Mouse (Mus musculus) kidney, adult 2 months (tissue): ENCODE results near the gene Ldhd. TPM values are rescaled to one million over a fixed set of nuclear protein-coding genes. Genes with fewer than 3 reads are reported as not detected.

ENCODE experiments used
- DNase-seq: peaks from one replicate; pipeline ENCODE4 v3.0.0; 2021
- H3K27ac ChIP-seq: fragments of 200-500 bp; 2 replicates; pipeline ENCODE4 v1.5.1; 2012; ENCODE audit warnings: low read depth, low read length, control low read depth, inconsistent platforms; ENCODE audit not compliant: insufficient read depth
- H3K27me3 ChIP-seq: fragments of 200-500 bp; replicated peaks from 2 replicates; pipeline ENCODE4 v1.6.1; 2012; ENCODE audit warnings: mild to moderate bottlenecking, moderate library complexity, low read length, inconsistent platforms; ENCODE audit not compliant: control insufficient read depth, insufficient read depth
- H3K36me3 ChIP-seq: fragments of 200-500 bp; 2 replicates; pipeline ENCODE4 v1.6.1; 2012; ENCODE audit warnings: mild to moderate bottlenecking, moderate library complexity, low read length, inconsistent platforms; ENCODE audit not compliant: control insufficient read depth, insufficient read depth
- H3K4me1 ChIP-seq: fragments of 200-500 bp; 2 replicates; pipeline ENCODE4 v1.6.1; 2011; ENCODE audit warnings: low read length; ENCODE audit not compliant: control insufficient read depth, insufficient read depth
- H3K4me3 ChIP-seq: fragments of 200-500 bp; 2 replicates; pipeline ENCODE4 v1.5.1; 2011; ENCODE audit warnings: mild to moderate bottlenecking, low read depth, low read length, control low read depth; ENCODE audit not compliant: insufficient read depth
- CTCF ChIP-seq: fragments of 200-500 bp; conservative IDR thresholded peaks from 2 replicates; pipeline ENCODE4 v1.5.1; 2011; ENCODE audit warnings: low read depth, mild to moderate bottlenecking, control low read depth, low read length, moderate library complexity, mixed read lengths; ENCODE audit not compliant: insufficient read depth, insufficient read length
- POLR2A ChIP-seq: fragments of 200-500 bp; IDR thresholded peaks from one replicate; pipeline ENCODE4 v1.6.1; 2011; ENCODE audit warnings: low read depth, low read length, control low read depth
- WGBS: fragments of 180-500 bp; shearing (Covaris S2); methylation state at CpG from one replicate; pipeline ENCODE4 v1.1.7; 2018; 5-methylcytosine and 5-hydroxymethylcytosine counted together
- polyA plus RNA-seq: library from polyadenylated mRNA; depleted of rRNA; stranded (reverse); fragments of >200 nt; gene quantifications from 2 replicates; pipeline ENCODE4 v1.2.3, GENCODE M21; 2012

Gene Ldhd
- polyA plus RNA-seq, 1 experiment, result 336 TPM

DNA sequence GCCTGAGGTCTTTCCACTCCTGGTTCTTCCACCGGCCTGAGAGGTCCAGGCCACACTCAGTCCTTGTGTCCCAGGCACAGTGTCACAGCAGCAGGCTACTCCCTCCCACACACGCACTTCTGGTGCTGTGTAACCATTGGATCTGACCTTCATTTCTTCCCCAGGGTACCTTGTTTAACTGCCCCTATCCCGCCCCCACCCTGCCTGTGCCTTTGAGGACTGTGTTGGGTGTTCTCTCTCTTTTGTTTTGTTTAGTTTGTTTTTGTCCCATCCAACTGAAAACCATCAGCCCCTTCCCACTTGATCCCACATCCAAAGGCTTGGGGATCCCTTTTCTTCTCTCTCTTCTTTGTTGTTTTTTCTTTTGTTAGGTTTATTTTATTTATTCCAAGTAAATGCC is 8.1 kb downstream of the Ldhd start:
- DNase-seq, result no peak
- TF ChIP-seq CTCF (no peak), POLR2A (no peak)
- Histone ChIP-seq H3K4me1 (peaks cover 32% of the 10 kb centered on the region), H3K27ac (no peak overlapping the region), H3K4me3 (no peak overlapping the region), H3K36me3 (no peaks in the 10 kb centered on the region), H3K27me3 (no peaks in the 10 kb centered on the region)
- WGBS, result 75% methylated on average over 3 of the region's 3 CpGs

DNA sequence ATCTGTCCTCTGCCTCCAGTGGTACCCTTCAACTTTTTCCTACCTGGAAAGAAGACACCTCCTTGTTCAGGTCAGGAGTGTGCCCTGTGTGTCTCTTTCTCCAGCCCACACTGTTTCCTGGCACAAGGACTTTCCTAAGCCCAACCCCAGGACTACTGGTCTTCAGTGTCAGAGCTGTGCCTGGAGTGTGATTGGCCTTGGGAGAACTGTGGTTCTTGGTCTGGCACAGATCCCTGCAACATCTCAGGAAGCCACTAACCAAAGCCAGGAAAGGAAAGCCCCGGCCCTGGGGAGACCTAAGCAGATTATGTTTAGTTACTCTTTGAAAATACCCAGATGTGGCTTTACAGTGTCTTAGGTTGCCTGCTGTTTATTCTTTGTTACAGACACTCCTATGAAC is 10.2 kb downstream of the Ldhd start:
- peak; percentile 63 for DNase-seq
- Histone ChIP-seq H3K27me3 (no peaks in the 10 kb centered on the region), H3K4me1 (peaks cover 26% of the 10 kb centered on the region), H3K27ac (no peak overlapping the region), H3K36me3 (no peaks in the 10 kb centered on the region), H3K4me3 (no peak overlapping the region)
- no peak for TF ChIP-seq CTCF
- TF ChIP-seq POLR2A, result no peak
- 26% methylated on average over 1 of the region's 1 CpGs for WGBS

DNA sequence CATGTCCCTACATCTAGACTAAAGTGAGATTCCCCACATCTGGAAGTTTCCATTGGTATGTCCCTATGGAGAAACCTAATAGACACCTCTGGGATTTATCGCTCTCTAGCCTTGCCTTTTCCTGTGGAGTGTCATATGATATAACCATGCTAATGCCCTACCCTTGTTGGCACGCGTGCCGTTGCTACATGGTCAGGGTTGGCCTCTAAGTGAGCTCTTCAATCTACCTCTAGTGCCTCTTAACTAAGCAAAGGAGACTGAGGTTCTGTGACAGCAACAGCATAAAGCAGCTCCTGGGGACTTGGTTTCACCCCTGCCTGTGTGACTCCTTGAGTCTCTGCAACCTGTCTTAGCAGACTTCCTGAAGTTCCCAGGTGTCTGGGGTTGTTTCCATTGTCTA is 11.9 kb downstream of the Ldhd start:
- H3K27ac ChIP-seq, result no peak overlapping the region
- DNase-seq, result no peak

DNA sequence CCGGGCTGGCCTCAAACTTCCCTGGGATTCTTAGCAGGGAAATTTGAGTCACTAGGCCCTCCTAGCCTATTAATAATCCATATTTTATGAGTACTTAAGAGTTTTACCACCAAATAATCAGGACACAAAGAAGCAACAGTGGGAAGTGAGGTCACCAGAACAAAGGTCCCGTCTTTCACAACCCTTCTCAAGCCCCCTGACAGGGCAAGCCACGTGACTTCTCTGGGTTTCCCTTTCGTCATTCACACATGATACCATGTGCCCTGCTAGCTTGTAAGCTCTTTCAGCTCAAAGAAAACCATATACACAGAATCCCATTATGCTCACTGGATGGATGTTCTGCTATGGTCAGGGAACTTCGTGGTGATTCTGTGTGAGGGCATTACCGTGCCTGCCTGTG is 12.4 kb downstream of the Ldhd start:
- H3K36me3 ChIP-seq, result no peaks in the 10 kb centered on the region
- H3K4me3 ChIP-seq, result no peak overlapping the region
- WGBS, result 70% methylated on average over 6 of the region's 6 CpGs
- H3K4me1 ChIP-seq, result peaks cover 9% of the 10 kb centered on the region
- no peaks in the 10 kb centered on the region for H3K27me3 ChIP-seq
- TF ChIP-seq CTCF, result no peak
- no peak for TF ChIP-seq POLR2A
- H3K27ac ChIP-seq, result no peak overlapping the region
- no peak for DNase-seq

More for the DNA sequence above, 11.9 kb downstream of the Ldhd start:
- no peaks in the 10 kb centered on the region for H3K27me3 ChIP-seq
- H3K36me3 ChIP-seq, result no peaks in the 10 kb centered on the region
- TF ChIP-seq POLR2A (no peak), CTCF (no peak)
- WGBS, result 86% methylated on average over 4 of the region's 4 CpGs
- no peak overlapping the region for H3K4me3 ChIP-seq
- peaks cover 12% of the 10 kb centered on the region for H3K4me1 ChIP-seq

DNA sequence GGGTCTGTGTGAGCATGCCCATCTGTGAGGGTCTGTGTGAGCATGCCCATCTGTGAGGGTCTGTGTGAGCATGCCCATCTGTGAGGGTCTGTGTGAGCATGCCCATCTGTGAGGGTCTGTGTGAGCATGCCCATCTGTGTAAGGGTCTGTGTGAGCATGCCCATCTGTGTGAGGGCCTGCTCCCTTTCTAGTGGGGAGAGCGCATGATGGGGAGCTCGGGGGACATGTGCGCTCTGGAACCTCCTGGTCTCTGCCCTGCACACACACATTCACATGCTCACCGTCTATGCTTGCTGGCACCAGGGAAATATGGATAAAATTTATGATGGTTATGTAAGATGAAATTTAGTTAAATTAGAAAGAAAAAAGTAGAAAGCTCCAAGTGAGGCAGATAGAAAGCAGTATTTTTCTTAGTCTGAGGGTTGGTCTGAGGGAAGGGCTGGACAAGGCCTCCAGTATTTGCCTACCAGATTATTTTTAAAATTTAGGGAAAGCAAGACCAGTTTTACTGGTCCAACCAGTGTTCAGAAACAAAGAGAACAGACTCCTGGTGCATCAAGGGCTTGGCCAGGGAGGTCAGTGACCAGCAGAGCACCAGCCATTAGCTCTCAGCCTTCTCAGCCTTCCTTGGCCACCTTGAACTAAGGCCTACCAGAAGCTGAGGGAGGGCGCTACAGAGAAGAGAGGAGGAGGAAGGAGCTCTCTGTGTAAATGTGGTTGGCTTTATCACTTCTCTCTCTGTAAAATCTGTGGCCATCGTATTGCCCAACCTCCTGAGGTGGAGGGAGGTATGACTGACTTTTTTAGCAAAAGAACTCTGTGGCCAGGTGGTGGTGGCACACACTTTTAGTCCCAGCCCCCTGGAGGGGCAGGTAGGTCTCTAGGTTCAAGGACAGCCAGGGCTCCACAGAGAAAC is 15.1 kb downstream of the Ldhd start:
- H3K4me3 ChIP-seq, result no peak overlapping the region
- H3K27ac ChIP-seq, result no peak overlapping the region
- TF ChIP-seq CTCF (no peak), POLR2A (no peak)
- no peak for DNase-seq
- no peaks in the 10 kb centered on the region for H3K36me3 ChIP-seq
- H3K27me3 ChIP-seq, result no peaks in the 10 kb centered on the region
- H3K4me1 ChIP-seq, result peaks cover 6% of the 10 kb centered on the region
- WGBS, result 82% methylated on average over 6 of the region's 6 CpGs

DNA sequence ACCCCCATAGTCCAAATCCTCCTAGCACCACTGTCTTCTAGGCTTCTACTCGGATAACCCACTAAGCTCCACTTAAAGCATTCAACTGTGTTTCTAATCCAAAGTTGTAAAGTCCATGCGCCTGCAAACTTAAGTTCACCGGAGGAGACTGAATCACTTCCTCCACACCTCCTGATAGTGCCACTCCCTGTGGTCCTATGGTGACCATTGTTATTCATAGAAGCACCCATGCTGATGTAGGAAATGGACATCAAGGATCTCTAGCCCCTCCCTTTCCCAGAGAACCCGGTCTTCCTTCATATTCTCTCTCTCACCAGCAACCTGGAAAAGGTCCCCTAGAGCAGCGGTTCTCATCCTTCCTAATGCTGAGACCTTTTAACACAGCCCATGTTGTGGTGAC is 17.0 kb downstream of the Ldhd start:
- H3K4me1 ChIP-seq, result no peaks in the 10 kb centered on the region
- no peak for DNase-seq
- no peak overlapping the region for H3K27ac ChIP-seq
- WGBS, result 70% methylated on average over 5 of the region's 5 CpGs
- TF ChIP-seq CTCF, result no peak
- no peak for TF ChIP-seq POLR2A
- H3K36me3 ChIP-seq, result no peaks in the 10 kb centered on the region
- no peaks in the 10 kb centered on the region for H3K27me3 ChIP-seq
- no peak overlapping the region for H3K4me3 ChIP-seq

DNA sequence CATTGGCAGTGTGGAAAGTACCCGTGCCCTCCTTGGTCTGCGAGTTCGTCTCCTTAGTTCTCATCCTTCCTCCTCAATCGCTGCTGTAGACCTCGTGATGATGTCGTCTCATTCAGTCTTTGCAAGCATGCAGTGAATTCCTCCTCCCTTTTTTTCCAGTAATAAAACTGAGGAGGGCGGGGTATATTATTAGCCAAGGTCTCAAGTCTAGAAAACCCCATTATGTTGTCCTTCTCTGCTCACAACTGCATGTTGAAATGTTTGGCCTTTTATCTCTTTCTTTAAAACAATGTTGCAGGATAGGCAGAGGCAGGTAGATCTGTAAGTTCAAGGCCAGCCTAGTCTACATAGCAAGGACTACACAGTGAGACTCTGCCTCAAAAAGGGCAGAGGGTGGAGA is 22.8 kb downstream of the Ldhd start:
- Histone ChIP-seq H3K4me3 (no peak overlapping the region), H3K27ac (no peak overlapping the region), H3K4me1 (no peaks in the 10 kb centered on the region), H3K27me3 (no peaks in the 10 kb centered on the region), H3K36me3 (no peaks in the 10 kb centered on the region)
- no peak for TF ChIP-seq POLR2A
- no peak for TF ChIP-seq CTCF
- 71% methylated on average over 7 of the region's 7 CpGs for WGBS
- no peak for DNase-seq

DNA sequence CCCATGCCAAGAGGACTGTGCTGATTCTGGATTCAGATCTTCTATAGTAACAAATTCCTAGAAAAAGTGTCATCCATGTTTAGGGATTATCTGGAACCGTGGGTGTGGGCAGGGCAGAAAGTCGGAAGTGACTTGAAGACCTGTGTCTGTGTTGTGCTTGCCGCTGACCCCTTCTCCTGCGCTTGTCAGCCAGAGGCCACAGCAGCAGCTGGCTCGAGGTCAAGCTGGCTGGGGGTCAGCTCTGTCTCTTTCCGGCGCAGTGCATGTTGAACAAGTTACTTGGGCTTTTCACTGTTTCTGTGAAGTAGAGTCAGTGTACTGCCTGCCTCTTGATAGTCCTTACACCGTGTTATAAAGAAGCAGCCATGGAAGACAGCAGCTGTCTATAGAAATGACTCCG is 23.2 kb downstream of the Ldhd start:
- H3K36me3 ChIP-seq, result no peaks in the 10 kb centered on the region
- no peak for TF ChIP-seq POLR2A
- no peak for TF ChIP-seq CTCF
- H3K4me3 ChIP-seq, result no peak overlapping the region
- H3K4me1 ChIP-seq, result no peaks in the 10 kb centered on the region
- H3K27me3 ChIP-seq, result no peaks in the 10 kb centered on the region
- no peak overlapping the region for H3K27ac ChIP-seq
- peak; percentile 33 for DNase-seq
- WGBS, result 66% methylated on average over 9 of the region's 9 CpGs
